Mouse (Mus musculus): Measurements from ENCODE around the gene Ccl3.

DNA sequence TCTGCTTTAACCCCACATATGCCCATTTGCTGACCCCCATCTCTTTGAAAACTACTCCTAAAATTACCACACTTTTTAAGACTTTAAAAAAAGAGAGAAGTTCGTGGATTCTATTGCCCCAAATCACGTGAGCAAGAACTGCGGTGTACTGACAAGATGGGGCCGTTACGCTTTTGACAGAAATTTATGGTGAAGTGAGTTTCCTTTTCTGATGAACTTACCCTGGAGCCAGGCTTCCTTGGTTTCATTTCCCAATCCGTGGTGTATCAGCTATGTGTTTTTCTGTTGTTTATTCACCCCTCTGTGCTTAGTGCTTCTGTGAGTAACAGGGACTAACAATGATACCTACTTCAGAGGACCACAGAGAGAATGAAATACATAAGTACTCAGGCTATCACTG is 9.6 kb upstream of the Ccl3 start:
- no peak for TF ChIP-seq GATA1 (IDR thresholded peaks at IDR 0.05; ENCODE audit: low read length)
- no peak for TF ChIP-seq TAL1 (IDR thresholded peaks at IDR 0.05; ENCODE audit: low read length)

All from erythroblast, embryonic 14.5 days (primary cell).